Mouse (Mus musculus): ENCODE data around the gene Arpp19.

Gene Arpp19

GRCm38 (mm10) chr9:75102131-75102530 is 64.7 kb downstream of the Arpp19 start:
- DNase-seq (ENCODE audit: low spot score in 2 of 2), result no peak

All from frontal cortex, postnatal 14 days (tissue).